Mouse (Mus musculus): Measurements from ENCODE around the gene Asic2. TPM values are rescaled to one million over a fixed set of nuclear protein-coding genes. Genes with fewer than 3 reads are reported as not detected.

Asic2 gene
- total RNA-seq, 2 experiments from 2014 or later: not detected

- DNase-seq: no peak
- intact Hi-C loops (cut with DNase I): no loop called here
These were observed 120.3 kb downstream of the Asic2 start for GRCm38 (mm10) chr11:81847773-81848490.

GRCm38 (mm10) chr11:81845686-81846036 is 122.6 kb downstream of the Asic2 start:
- intact Hi-C loops (cut with DNase I): no loop called here
- DNase-seq: no peak

DNA sequence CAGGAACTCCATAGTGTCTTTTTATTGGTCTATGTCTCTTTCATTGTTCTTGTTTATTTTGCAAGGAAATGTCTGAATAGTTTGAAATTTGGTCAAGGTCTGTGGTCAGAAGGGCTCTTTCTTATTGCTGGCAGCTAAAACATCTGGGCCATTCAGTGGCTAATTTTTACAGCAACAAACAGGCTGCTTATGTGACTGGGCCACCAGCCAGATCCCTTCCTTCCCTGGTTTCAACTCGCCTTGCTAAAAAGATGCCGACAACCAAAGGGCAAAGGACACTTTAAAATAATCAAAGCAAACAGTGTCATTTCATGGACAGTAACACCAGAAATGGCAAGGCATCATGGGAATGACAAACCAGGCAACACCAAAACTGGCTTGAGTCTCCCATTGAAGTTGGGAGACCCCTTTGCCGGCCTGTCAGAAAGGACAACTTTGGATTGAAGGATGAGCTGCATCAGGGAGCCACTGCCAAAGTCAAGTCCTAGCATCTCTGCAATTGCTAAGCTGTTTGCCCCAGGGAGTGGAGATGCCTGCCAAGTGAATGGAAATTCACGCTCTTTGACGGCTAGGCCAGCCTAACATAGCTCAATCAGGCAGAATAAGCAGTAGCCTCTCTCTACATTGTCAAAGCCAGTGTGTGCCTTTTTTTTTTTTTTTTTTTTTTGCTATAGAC is 123.1 kb downstream of the Asic2 start:
- DNase-seq: peak in 1 of 2 experiments; percentile 13

GRCm38 (mm10) chr11:81841001-81841400 is 127.3 kb downstream of the Asic2 start:
- intact Hi-C loops (cut with DNase I): no loop called here
- no peak for DNase-seq

More for the DNA sequence above, 123.1 kb downstream of the Asic2 start:
- intact Hi-C loops (cut with DNase I): no loop called here

- no peak for DNase-seq
- intact Hi-C loops (cut with DNase I): no loop called here
These were observed 129.8 kb downstream of the Asic2 start for GRCm38 (mm10) chr11:81838426-81838825.

DNA sequence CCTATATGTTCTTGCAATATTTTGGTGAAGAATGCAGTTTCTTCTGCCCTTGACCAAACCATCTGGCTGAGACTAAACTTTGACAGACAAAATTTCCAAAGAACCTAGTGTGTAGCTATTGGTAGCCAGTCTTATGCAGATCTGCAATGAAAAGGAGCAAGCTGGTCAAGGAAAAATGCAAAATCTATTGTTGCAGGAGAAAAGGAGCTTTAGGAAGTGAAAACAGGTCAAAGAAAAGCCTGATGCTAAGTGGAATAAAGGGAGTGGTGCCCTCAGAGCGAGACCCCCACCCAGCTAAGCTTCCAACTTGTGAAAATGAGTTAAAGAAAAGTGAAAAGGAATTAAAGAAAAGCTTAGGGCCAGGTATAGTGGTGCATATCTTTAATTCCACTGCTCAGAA is 135.9 kb downstream of the Asic2 start:
- intact Hi-C loops (cut with DNase I): no loop called here
- DNase-seq: no peak

- DNase-seq: no peak
- intact Hi-C loops (cut with DNase I): no loop called here
These were observed 151.7 kb downstream of the Asic2 start for GRCm38 (mm10) chr11:81816531-81816930.

- DNase-seq: no peak
- intact Hi-C loops (cut with DNase I): no loop called here
These were observed 153.4 kb downstream of the Asic2 start for GRCm38 (mm10) chr11:81814816-81815215.

- DNase-seq: no peak
- intact Hi-C loops (cut with DNase I): no loop called here
These were observed 161.2 kb downstream of the Asic2 start for GRCm38 (mm10) chr11:81806905-81807659.

DNA sequence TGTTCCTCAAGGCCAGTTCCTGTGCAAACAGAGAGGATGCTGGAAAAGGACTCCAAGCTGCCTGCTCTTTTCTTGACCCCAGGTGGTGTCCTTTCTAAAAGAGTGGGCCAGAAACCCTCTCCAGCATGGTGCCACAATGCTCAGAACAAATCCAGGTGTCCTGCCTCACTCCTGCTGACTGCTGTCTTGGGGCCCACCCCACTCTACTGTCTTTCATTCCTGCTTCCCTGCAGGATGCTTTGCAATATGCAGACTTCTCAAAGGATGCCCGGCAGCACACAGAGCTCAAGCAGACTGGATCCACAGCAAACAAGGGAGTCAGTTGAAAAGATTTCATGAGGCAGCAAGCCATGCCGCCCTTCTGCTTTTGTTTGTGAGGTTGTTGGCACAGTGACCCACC is 164.7 kb downstream of the Asic2 start:
- no peak for DNase-seq
- intact Hi-C loops (cut with DNase I): no loop called here

GRCm38 (mm10) chr11:81802614-81803013 is 165.6 kb downstream of the Asic2 start:
- DNase-seq: no peak
- intact Hi-C loops (cut with DNase I): no loop called here

DNA sequence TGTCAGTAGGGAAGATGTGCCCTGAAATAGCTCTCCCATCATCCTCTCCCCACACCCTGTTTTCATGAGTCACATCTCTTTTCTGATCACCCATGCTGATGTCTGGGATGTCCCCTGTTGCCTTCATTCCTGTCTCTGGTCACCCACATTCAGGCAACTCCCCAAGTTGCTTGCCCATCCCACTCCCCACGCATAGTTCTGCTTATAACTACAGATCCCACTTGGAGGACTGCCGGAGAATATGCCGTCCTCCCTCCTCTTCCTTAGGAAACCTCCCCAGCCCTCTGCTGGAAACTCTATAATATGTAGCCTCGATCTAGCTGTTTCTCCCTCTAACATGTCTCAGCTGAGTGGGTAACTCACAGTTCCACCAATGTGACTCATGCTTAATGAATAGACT is 167.4 kb downstream of the Asic2 start:
- intact Hi-C loops (cut with DNase I): no loop called here
- no peak for DNase-seq

GRCm38 (mm10) chr11:81793588-81793987 is 174.7 kb downstream of the Asic2 start:
- DNase-seq: no peak
- intact Hi-C loops (cut with DNase I): no loop called here

- intact Hi-C loops (cut with DNase I): no loop called here
- no peak for DNase-seq
These were observed 176.7 kb downstream of the Asic2 start for GRCm38 (mm10) chr11:81791579-81791978.

DNA sequence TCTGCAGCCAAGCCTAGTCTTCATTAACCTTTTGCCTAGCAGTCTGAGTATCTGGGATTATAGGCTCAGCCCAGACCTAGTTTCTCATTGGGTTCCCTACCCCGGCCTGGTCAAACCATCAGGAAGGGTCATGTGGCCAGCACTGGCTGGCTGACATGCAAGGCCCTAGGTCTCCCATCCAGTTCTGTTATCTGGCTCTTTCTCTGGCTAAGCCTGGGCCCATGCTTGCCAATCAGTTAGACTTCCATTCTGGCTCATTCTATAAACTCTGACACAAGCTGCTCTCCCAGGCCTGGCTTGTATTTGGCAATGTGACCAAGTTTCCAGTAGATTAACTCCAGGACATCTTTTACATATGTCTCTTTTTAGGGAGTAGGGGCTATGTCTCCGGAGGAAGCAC is 187.7 kb downstream of the Asic2 start:
- intact Hi-C loops (cut with DNase I): no loop called here
- peak; percentile 39 to 40 for DNase-seq

DNA sequence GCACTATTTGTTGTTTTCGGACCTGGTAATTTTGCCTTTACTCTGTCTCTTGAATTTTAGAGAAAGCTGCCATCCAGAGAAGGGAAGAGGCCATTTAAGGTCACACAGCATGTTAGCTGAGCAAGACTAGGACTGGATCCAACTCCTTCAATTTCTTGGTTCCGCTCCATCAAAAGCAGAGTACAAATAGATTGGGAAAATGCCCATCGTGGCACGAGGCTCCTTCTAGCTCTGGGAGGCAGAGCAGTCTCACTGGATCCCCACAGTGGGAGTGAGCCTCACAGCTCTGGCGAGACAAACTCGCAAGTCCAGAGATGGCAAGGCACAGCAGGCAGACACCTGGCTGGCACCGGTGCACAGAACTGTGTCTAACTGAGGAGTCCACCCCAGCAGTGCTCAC is 188.4 kb downstream of the Asic2 start:
- intact Hi-C loops (cut with DNase I): no loop called here
- peak; percentile 54 to 56 for DNase-seq

DNA sequence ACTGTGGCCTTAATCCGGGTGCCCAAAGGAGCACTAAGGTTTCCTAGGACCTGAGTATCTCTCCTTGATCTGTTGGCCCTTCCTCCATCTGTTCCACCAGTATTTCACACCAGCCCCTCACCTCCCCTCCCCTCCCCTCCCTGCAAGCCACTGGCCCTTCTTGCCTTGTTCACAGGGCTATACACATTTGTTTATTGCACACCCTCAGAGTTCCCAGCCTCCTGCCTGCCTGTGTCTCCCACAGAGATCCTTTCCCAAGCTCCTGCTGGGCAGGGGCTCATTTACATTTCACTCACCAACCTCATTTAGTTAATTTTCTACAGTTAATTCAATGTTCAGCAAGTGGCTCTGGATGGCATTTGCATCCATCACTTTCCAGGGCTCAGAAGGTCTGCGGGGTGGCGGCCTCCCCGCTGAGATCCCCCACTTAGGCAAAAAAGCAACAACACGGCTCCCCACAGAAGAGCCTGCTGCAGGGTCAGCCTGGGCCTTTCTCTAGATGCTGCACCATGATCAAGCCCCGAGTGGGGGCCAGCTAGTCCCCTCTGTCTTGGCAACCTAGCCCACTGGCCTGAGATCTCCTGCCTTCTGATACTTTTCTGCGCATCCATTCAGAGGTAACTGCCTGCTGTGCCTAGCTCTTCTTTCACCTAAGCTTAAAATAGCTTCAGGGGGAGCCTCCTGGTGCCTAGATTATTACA is 196.9 kb downstream of the Asic2 start:
- intact Hi-C loops (cut with DNase I): no loop called here
- no peak for DNase-seq

DNA sequence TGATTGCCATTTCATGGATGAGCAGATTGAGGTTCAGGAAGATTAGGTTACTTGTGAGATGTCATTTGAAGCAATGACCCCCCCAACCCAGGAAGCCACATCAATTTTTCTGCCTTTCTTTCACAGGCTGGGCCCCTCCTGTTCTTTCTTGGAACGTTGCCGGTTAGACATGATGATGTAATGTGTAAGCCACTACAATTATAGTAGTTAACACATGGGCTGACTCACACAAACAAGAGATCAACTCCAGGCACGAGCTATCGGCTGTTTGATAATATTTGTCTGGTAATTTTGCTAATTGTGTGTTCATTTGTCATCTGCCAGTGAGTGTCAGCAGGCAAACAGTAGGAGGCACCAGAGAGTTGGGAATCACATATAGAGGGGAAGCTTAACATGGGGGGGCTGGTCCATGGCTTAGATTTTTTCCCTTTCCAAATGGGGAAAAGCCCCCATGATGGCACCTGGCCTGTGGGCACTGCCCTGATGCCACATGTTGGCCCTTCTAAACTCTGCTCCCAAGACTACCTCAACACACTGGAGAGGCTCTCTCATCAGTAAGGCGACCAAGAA is 198.5 kb downstream of the Asic2 start:
- intact Hi-C loops (cut with DNase I): loop anchor here (10.0 kb wide), 2 partner anchors 135 to 205 kb away; no protein-coding TSS in a partner anchor
- no peak for DNase-seq

- intact Hi-C loops (cut with DNase I): loop anchor here (10.0 kb wide), 2 partner anchors 134 to 206 kb away; no protein-coding TSS in a partner anchor
- no peak for DNase-seq
These were observed 200.0 kb downstream of the Asic2 start for GRCm38 (mm10) chr11:81768305-81768704.

DNA sequence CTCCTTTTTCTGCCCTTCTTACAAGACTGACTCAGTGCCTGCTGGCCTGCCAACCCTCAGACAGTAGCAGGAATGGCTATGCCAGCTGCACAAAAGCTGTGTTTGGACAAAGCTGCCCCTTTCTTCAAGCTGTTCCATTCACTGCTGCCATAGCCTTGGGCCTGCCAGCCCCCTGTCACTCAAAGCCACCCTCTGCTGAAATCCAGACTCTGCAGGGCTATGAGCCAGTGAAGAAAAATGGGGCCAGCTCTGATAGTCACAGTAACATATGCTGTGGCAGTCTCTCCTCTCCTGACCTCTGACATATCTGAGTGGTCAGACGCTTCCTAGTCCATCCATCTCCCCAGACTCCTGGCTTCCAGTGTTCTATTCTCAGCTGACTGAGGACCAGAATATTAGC is 200.5 kb downstream of the Asic2 start:
- intact Hi-C loops (cut with DNase I): loop anchor here (10.0 kb wide), 2 partner anchors 133 to 207 kb away; no protein-coding TSS in a partner anchor

More for the DNA sequence above, 200.5 kb downstream of the Asic2 start:
- DNase-seq: no peak
